Mouse (Mus musculus): ENCODE results near the gene Mamld1.

Mamld1 gene

DNA sequence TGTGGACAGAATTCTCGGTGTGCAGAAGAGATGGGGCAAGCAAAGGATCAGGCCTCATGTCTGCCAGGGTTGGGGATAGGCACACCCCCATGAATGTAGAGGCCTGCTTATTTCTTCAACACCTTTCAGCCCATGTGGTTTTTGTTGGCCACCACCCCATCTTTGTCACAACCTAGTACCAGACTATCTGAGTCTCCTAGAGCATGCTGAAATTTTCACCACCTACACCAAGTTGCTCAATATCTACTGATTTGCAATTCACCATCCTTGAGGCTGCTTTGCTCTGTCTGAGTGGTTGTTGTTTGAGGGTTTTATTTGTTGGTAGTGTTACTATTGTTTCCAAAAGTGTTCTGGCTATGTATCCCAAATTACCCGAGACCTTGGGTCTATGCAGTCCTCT is 91.3 kb downstream of the Mamld1 start:
- no peak for DNase-seq

DNA sequence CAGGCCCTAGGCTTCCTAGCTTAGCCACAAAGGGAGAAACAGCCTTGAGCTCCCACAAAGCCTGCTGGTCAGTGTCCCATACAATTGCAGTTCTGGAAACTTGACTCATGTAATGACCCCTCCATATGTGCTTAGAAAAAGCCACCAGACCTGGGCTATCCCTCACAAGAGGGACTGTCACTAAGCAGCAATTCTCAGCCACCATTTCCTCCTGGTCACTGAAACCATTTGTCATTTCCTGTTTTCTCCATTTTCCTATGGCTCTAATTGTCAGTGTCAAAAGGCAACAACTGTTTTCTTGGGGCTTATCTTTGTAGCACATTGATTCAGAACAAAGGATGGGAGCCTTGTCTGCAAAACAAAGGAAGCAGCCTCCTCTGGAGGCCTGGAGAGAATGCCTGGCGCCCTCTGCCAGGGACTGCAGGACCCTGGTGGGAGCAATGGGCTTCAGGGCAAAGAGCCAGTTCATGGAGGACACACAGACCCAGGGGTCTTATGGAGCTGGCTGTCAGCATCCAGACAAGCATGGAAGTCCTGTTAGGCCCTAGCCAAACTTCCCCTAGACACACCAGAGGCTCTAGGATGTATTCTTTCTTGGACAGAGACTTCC is 99.5 kb downstream of the Mamld1 start:
- no peak for DNase-seq

DNA sequence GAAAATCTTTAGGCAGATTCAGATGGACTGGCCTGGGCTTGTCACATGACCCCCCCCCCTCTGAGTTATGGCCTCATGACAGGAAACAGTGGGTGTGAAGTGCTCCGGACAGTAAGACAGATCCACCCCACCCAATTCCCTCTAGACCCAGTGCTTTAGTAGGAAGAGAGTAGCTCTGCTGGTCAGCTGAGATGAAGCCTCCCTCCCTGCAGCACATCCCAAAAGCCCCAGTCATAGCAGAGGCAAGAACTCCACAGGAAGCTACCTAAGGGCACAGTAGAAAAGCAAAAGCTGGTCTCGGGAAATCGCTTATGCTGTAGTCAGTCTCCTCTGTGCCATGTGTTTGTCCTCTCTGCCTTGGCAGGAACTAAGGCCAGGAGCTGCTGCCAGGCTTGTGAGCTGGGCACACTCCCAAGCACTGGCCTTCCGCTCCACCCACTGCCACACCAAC is 100.5 kb downstream of the Mamld1 start:
- DNase-seq = peak; percentile 33

DNA sequence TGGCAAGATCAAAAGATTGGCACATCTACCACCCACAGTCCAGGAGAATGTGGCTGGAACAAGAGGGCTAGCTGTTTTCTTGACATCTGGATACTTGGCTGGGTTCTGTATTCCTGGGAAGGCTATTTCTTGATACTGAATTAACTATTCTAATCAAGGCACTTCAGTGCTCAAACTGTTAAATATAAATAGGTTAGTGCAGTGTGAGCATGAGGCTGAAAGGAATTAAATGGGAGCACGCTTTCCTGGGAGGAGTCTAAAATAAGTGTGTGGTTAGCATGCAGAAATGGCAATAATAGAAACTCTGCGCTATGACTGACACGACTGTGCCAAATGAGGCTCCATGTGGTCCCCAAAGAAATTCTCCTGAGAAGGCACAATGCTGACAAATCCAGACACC is 131.5 kb downstream of the Mamld1 start:
- no peak for DNase-seq

DNA sequence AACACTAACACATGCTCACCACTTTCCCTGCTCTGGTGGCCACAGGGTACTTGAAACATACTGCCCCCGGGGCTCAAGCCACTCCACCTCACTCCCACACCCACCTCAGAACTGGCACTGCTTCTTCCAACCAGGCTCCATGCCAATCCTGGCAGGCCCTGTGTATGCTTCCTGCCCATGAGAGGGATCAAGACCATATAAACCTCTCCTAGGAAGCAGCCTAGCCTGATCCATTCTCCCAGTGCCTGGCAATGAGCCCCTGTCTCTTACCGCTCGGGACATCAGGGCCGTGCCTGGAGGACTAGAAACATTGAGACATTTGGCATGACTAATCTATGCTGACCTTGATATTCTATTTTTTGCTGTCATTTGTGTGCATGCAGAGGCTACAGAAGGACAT is 133.6 kb downstream of the Mamld1 start:
- DNase-seq = no peak

DNA sequence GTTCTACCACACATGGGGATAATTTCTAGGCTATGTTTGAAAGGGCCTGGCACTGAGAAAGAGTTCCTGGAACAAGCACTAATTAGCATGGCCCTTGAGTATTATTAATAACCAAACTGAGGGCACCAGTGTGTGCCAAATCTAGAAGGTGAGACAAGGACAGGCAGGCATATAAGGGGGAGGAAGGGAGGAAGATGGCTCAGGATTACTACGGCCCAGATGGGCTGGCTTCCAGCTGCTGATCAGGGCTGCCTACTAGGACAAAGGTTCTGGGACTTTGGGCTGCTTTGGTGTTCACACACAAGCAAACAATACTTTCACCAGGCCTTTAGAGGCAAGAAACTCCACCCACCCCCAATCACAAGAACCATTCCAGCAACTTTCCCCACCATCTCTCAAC is 136.3 kb downstream of the Mamld1 start:
- DNase-seq = no peak

DNA sequence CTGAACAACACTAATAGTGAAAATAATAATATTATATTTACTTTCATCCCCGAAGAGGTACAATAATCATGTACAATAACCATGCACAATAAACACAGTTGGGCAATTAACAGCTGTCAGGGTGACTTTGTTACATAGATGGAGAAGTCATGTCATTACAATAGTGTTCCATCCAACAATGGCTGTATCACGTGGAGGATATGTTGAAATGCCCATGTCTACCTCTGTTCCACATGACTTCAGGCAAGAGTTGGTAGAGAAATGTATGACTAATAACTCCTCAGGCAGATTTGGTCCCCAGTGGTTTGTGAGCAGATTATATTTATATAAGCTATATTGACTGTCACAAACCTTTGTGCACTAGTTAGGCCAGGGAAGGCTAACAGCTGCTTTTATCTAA is 154.7 kb downstream of the Mamld1 start:
- no peak for DNase-seq
